Mouse (Mus musculus): Measurements from ENCODE around the gene Lipc.

Lipc gene

DNA sequence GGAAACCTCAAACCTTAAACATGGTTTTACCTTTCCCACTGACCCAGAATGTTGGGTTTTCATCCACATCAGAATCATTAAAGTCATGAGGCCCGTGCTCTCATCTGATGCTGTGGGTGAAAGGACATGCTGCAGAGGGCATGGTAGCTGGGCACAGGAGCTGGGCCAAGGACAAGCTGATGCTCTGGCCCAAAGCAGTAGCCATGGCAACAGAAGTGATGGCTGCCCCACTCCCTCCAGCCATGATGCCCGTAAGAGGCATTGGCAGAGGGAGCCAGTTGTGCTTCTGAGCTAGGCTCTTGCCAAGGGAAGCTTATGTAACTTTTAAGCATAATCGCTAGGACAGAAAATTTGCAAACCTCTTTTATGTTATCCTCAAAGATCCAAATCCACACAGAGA, 2.2 kb upstream of the Lipc start:
- DNase-seq = no peak

DNA sequence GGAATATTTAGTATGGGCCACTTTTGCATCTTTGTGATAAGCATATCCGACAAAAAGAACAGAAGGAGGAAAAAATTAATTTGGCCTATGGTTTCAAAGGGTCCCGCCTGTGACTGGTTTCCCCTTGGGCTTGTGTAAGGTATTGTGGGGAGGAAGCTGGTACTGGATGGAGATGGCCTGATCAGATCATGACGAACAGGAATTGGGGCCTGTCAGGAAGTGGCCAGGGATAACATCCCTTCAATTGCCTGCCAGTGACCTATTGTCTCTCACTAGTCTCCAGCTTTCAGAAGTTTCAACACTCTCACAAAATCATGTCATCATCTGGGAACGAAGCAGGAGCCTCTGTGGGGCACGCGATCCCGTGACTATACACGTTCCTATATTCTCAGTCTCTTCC, 2.7 kb downstream of the Lipc start:
- DNase-seq = no peak

DNA sequence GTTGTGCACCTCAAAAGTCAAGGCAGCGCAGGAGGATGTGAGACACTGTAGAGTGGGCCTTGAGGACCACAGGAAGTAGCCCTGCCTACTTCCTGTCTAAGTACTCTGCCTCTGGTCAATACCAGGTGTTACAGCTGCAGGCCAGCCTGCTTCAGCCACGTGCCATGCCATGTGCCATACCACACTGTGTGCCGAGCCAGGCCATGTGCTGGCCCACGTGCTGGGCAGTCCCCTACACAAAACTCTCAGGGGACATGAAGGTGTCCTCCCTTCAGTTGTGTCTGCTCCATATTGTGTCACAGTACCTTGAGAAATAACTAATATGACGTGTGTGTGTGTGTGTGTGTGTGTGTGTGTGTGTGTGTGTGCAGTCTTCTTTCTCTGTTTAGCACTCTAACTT, 4.7 kb downstream of the Lipc start:
- DNase-seq = no peak

DNA sequence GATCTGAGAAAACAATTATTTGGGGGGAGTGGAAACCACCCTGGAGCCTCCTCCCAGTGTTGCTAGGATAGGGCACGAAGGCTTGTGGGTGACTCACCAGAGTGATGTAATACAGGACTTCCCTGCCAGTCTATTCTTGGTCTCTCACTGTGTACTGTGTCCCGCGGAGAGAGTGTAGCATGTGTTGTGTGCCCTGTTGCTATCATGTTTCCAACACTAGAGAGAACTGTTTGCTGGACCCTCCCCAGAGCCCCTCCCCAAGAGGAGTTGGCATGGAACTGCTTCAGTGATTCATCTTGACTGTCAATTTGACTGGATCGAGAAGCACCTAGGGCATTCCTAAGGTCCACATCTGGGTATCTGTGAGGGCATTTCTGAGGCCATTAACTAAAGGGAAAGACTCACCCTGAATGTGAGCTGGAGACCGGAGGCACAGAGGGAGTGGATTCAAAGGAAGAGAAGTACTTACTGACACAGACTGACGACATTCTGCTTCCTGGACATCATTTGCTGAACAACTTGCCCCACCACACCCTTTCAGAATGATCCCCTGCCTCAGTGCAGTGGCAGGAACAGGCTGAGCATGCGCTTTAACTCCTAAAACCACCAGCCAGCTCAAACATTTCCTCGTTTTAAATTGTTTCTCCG, 9.2 kb downstream of the Lipc start:
- DNase-seq = no peak

DNA sequence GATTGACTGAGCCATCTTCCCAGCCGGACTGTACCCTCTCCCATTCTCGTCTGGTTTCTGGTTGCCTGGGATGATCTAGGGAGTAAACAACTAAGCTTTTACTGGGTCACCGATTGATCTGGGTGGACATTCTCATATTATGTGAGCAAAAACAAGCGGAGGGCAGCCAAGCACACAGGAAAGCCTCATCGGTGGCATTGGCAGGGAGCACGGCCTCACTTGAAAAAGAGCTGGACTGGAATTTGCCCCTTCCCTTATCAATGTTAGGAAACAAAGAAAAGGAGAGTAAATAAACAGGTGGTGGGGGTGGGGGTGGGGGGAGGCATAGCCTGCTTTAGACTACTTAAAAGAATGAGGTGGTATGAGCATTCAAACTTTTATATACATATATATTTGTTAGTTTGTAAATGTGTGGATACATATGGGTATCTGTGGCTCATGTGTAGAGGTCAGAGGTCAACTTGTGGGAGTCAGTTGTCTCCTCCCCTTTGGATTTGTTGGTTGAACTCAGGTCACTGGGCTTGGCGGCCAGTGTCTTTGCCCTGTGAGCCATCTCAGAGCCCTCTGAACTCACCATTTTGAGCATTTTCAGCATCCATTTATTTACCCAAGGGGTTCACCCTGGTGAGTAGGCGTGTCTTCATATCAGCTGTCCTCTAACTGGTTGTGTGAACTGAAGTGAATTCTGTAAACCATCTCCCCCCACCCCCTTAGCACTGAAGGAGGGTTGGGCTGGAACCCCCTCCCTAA, 12.1 kb downstream of the Lipc start:
- no peak for DNase-seq

DNA sequence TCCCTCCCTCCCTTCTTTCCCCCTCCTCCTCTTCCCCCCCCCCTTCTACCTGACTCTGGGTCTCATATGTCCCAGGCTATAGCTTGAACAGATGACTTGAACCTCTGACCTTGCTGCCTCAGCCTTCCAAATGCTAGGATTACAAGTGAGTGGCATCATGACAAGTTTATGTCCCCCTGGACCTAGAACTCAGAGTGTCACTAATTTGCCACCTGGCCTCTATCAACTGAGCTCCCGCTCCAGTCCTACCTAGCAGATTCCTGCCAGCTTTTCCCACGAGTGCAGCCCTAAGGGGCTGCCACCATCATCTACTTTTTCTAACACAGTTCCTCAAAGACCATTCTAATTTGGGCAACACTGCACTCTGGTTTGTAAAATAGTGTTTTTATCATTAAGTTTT, 13.2 kb downstream of the Lipc start:
- no peak for DNase-seq

DNA sequence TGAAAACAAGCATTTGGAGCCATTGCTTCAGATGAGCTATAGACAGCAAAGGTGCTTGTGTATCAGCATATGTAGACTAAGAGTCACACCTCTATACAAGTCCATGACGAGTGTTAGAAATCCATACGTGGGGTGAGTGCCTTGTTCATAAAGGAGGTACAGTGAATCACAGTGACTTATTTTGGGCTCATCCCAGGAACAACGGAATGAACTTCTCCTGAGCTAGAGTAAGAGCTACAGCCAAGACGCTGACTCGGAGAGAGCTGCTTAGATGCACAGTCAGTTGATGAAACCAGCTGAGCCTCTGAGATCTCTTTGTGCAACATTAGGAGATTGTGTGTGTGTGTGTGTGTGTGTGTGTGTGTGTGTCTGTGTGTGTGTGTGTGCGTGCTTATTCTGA, 13.9 kb downstream of the Lipc start:
- no peak for DNase-seq

DNA sequence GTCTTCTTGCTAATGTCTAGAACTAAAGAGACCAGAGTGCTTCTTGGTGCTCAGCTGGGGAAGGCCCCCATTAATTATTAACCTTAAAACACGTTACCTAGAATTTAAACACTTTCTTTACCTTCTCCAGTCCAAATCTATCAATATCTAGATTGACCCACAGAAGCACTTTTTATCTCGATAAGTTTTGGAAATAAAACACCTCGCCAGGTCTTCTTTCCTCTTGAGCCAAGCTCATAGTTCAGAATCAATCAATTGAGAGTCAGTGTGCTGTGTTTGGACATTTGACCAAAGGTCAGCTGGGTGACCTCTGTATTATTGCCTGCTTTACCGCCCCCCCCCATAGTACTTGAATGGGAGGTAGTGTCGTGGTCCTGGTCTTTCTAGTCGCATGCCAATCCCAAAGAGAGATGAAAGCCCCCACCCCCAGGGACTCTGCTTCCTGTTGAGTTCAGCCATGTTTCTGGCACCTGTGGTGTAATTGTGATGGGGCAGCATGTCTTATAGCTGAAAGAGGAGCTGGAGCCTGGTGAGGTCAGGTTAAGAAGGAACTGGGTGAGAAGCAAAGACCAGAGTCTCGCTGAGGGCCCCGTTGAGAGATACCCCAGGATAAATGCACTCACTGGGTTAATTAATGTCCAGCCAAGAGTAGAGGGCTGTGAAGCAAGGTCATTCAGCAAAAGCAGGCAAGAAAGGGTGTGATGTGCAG, 17.3 kb downstream of the Lipc start:
- no peak for DNase-seq

DNA sequence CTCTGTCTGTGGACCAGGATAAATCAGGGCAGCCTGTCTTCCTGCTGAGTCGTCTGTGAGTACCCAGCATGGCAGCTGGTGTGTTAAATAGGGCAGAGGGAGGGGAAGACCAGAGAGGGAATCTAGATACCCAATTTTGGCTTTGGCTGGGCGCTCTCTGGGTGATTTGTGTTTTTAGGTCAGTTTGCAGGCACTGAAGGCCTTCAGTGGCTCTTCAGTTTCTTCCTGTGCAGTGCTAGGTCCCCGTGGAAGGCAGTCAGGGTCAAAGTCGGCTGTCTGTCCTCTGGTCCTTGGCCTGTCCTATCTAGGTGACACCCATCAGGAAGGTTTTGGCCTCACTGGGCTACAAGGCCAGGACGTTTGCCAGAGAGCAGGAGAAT, 21.4 kb downstream of the Lipc start:
- DNase-seq = no peak

DNA sequence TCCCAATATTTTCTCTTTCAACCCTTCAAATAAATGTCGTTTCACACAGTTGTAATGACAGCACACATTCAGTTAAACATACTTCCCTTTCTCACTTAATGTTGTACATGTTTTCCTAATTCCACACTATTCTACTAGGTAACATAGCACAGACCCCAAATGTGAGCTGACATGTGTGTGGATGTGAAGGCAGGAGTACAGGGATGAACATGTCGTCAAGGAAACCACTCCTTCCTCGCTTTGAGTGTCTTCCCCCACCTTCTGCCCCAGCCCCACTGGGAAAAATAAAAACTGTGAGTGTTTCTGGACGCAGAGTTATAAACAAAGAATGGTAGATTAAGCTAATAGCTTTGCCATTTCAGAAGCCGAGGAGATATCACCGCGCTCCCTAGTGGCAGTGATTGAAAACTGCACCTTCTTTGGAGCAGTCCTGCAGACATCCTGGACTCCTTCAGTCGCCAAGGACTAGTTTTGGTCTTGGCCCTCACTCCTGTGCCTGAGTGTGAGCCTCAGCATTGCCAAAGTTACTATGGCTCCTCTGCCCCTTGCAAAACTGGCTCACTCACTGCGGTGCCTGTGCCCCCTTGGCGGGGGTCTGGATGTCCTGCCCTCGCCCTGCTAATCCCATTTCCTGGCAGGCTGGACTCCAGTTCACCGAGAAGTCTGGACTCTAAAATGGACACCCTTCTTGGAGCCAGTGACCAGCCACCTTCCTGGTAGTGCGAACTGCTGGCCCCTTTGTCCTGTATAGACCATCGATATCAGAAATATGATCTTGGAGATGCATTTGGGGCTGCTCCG, 22.0 kb downstream of the Lipc start:
- DNase-seq = peak; percentile 49

DNA sequence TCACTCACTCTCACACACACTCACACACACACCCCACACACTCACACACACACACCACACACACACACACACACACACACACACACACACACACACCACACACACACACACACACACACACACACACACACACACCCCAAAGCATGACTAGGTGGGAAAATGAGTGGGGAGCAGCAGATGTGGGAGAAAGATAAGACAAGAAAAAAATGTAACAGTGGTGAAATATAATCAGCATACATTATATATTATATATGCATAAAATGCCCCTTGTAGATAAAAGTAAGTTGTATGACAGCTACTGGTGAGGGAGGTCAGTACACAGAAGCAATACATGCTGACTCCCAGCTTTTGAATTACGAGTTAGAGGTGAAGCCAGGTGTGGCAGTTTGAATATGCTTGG, 23.6 kb downstream of the Lipc start:
- no peak for DNase-seq

DNA sequence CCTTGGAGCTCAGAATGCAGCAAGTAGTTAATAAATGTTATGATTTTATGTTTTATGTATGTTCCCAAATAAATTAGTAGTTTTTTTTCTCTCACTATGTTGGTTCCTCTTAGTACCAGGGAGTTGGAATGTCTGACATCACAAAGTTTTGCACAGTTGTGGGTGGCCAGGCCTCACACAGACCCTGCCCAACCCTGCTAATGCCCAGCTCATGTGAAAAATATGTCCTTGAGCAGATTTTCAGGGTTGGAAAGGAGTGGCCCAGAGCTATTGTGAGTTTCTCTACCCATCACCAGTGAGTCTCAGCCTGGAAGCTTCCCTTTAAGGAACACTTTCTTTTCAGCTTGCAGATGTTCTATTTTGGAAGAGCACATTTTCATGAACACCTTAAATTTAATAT, 24.3 kb downstream of the Lipc start:
- no peak for DNase-seq

DNA sequence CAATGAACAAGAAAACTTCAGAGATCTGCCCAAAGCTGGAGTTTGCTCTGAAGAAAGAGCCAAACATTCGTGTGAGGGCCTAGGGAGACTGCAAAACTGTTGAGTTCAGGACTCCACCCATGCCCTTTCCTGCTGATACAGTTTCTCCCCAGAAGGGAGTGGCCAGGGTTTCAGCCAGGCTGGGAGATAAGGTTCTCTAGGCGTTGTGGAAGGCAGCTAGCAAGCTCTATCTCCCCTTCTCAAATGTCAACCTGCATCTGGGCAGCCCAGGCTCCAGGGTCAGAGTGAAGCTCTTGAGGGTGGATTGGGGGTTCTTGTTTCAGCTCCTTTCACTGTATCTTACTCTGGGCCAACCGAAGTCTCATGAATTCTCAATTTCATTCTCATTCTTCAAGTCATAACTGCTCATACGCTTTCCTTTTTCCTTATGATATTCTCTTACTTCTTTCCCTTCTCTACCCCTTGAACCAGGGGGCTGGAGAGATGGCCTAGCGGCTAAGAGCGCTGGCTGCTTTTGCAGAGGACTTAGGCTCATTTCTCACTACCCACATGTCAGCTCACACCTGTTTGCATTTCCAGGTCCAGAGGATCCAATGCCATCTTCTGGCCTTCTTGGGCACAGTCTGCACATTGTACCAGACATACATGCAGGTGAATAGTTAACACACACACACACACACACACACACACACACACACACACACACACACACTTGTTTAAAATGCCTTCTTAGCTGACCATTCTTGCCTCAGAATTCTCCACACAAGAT, 25.0 kb downstream of the Lipc start:
- DNase-seq = no peak

DNA sequence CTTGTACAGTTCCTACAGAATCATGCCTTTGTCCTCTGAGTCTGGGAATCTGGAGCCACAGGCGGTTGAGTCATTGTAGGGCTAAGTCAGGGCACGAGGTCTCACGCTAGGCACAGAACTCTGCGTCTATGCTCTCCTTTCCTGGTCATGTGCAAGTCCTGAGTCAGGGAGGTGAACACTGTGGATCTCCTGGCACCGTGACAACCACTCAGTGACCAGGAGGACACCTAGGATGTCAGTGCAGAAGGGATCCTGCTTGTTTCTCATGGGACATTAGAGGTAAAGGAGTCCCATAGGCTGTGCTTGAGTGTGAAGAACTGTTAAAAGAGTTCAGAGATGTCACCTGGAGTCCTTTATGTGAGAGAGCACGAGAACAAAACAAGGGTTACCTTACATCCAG, 26.8 kb downstream of the Lipc start:
- no peak for DNase-seq

DNA sequence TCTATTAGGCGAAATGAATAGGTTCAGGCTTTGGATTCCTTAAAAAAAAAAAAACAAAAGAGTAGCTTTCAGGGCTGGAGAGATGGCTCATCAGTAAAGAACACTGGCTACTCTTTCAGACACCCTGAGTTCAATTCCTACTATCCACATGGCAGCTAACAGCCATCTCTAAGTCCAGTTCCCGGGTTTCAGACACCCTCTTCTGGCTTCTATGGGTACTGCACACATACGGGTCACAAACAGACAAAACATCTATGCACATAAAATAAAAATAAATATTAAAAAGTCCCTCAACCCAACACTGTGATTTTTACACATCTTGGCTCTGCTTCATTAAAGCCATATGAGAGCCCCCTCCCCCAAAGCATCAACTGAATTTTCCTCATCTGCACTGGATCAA, 27.3 kb downstream of the Lipc start:
- peak; percentile 17 for DNase-seq

DNA sequence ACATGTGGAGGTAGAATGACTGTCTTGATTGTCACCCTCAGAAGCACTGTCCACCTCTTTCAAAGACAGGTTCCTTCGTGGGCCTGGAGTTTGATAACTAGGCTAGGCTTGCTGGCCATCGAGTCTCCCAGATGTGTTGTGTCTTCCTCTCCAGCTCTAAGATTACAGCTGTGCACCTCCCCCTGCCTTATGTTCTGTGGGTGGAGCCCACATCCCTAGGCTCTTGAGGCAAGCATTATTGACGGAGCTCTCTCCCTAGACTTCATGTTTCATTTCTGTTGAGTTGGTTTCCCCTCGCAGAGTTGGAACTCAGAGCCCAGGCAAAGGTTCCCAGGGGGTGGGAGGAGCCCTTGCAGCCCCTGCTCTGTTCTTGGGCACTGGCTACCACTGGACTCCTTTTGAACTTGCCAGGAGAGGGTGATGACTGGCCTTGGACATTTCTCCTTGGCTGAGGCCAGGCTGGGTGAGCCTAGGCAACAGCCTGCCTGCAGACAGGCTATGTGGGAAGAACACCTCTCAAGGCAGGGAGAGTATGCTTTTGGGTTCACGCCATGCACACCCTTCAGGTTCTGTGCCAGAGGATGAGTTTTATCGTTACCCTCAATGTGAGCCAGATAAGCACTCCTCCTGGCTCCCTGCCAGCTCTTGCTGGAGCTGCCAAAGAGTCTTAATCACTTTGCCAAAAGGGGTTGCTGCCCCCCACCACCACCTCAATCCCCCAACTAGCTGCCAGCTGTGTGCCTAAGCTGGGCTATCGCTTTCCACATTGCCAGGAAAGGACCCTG, 30.1 kb downstream of the Lipc start:
- no peak for DNase-seq

DNA sequence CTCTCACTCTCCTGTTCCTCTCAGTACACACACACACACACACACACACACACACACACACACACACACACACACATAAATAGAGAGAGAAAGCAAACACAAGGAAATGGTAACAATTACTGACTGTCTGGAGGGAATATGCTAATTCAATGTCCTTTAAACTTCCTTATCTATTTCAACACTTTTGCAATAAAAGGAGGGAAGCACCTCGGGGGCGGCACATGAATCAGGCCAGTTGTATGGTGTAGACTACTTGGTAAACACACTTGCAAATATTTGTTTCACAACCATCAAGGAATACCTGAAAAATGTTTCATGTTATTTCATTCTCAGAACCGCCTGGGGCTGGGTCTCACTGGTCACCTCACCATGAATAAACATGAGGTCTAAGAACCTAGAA, 30.9 kb downstream of the Lipc start:
- no peak for DNase-seq

DNA sequence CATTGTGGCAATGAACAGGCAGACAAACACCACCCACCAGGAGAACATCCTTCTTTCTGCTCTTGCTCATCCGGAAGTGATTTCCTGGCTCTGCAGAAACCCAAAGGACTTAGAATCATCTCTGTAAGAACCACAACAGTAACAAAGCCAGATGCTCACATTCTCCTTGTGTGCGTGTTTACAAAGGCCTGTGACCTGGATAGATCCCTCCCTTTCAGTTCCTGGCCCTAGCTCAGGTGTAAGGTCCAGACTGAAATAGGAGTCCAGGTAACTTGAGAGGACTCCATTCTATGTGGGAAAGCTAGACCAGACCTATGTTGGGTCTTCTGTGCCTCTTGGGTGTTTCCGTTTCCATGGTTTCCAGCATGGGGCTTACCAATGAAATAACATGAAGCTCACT, 32.8 kb downstream of the Lipc start:
- DNase-seq = no peak

DNA sequence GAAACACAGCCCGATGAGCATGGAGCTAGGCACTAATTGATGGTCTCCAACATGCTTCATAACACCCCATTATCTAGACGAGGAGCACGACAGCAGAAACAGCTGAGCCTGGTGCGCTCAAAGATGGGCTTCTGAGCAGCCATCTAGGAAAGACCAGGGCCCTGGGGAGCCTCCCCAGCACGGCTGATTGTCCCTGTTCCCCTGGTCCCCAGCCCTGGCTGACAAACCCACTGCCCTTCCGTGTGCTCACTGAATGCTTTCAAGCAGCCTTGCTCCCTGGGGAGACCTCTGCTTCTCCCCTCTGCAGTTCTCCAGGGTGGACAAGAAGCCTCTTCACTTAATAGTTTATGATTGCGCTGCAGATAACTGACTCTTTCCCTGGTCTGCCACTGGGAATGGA, 35.5 kb downstream of the Lipc start:
- no peak for DNase-seq

DNA sequence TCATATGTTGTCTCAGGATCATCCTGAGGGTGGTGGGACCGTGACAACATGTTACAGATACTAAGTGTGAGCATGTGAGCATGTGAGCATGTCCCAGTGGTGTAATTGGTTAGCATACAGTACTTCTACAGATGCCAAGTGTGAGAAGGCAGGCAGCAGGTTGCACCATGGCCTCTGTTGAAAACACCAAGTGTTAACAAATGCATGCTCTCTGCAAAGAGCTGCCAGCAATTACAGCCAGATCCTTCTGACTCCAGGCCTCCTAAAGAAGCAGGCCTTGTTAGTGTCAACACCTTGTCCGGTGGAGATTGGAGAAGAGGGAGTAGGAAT, 36.7 kb downstream of the Lipc start:
- no peak for DNase-seq

DNA sequence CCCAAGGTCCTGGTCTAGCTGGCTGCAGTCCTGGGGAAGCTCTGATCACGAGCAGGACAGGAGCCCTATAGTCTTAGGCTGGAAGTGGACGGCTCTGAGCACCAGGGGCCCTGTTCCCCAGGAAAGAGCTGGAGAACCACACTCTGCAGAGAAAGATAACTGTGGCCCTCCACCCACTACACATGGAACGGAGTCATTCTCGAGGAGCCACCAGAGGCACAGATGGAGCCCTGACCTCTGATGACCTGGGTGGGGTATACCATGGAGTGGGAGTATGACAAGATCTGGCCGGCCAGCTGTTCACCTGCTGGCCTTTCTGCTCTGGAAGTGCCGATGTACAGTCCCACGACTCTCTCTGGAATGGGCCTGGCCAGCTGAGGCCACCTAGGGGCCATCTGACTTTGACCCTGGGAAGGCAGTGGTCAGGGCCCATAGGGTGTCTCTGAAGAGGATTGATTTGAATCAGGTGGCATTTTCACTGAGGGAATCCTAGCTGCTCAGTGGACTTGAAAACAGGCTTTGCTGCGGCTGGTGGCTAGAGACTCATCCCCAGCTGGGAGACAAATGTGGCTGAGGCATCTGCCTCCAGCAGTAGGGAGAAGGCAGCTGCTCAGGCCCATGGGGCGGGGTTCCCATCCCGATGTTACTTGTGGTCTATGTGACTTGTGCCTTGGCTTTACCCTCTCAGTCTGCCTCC, 37.2 kb downstream of the Lipc start:
- DNase-seq = no peak
